In the genomic region with DNA sequence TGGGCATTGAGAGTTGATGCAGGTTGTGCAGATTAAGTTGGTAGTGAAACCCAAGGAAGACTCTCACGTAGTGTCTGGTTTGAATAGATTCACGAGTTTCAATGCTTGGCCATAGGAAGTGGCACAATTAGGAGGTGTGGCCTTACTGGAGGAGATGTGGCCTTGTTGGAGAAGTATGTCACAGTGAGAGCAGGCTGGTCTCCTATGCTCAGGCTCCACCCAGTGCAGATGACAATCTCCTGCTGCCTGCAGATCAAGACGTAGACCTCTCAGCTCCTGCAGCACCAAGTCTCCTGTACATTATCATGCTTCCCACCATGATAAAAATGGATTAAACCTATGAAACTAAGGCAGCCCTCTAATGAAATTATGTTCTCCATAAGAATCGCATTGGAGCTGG, we compare ENCODE assay signal across 19 mouse cellular contexts. TPM values are rescaled to one million over a fixed set of nuclear protein-coding genes. Genes with fewer than 3 reads are reported as not detected.
DNase-seq lines count a peak whose midpoint lies in the region; ATAC-seq and TF ChIP-seq lines count a peak whose summit lies in the region.
"Had no signal": no experiment of that assay in that cellular context is flagged by ENCODE, and none has a peak within 500 bp of the region (broad histone marks: within the 10 kb centered on the region; RNA-seq: fewer than 3 reads in every experiment).

No protein-coding gene starts in this region.

- H3K36me3 ChIP-seq in erythroblast, embryonic 14.5 days (ENCODE audit: control insufficient read depth), result peaks cover 62% of the 10 kb centered on the region
- H3K36me3 ChIP-seq in liver, embryonic 14.5 days (replicated peaks; ENCODE audit: control insufficient read depth, insufficient read depth, low read depth), result peaks cover 3% of the 10 kb centered on the region
- H3K36me3 ChIP-seq in hindbrain, embryonic 12.5 days, result peaks cover 25% of the 10 kb centered on the region

- TF ChIP-seq EP300 in liver, embryonic 14.5 days (IDR thresholded peaks at IDR 0.05; ENCODE audit: low read depth), result no peak

- H3K4me2 ChIP-seq in liver, embryonic 14.5 days (ENCODE audit: low read depth), result peak overlapping the region; percentile 47
- no peak overlapping the region for H3K4me2 ChIP-seq in hindbrain, embryonic 12.5 days (replicated peaks)
- H3K4me2 ChIP-seq: heart, embryonic 12.5 days; limb, embryonic 13.5 days had no signal

- H3K27me3 ChIP-seq in erythroblast, embryonic 14.5 days (ENCODE audit: control insufficient read depth), result no peaks in the 10 kb centered on the region
- no peaks in the 10 kb centered on the region for H3K27me3 ChIP-seq in liver, embryonic 14.5 days (ENCODE audit: control insufficient read depth, insufficient read depth, low read length)
- H3K27me3 ChIP-seq in hindbrain, embryonic 12.5 days, result no peaks in the 10 kb centered on the region
- H3K27me3 ChIP-seq: heart, embryonic 12.5 days; limb, embryonic 13.5 days had no signal

- peak; percentile 19 for DNase-seq in lung, postnatal 25 days (ENCODE audit: low spot score)
- DNase-seq in lung, adult 2 months, result no peak
- peak in 2 of 3 experiments; percentile 59 for DNase-seq in liver, embryonic 14.5 days (ENCODE audit: low read depth in 3 of 3, low spot score in 3 of 3)
- DNase-seq in thymus, postnatal 0 days (ENCODE audit: low spot score), result no peak
- no peak for DNase-seq in heart, adult 9 months (ENCODE audit: low spot score in 2 of 2)
- DNase-seq: B cell, adult 2 months; cerebellum, postnatal 14 days; forebrain, postnatal 0 days; gastrocnemius, postnatal 10 days; heart, postnatal 36 days; lung, postnatal 10 days; midbrain, embryonic 14.5 days; thymus, postnatal 36 days had no signal

- no peak for TF ChIP-seq CTCF in lung, adult 2 months (IDR thresholded peaks at IDR 0.05; ENCODE audit: insufficient read depth, low read length)
- no peak for TF ChIP-seq CTCF in liver, embryonic 14.5 days (IDR thresholded peaks at IDR 0.05; ENCODE audit: low read depth)

- H3K4me1 ChIP-seq in lung, adult 2 months (ENCODE audit: control insufficient read depth, insufficient read depth, low read length), result peaks cover 3% of the 10 kb centered on the region; the same call in 1 of the 2 replicates
- H3K4me1 ChIP-seq in erythroblast, embryonic 14.5 days (ENCODE audit: control insufficient read depth), result peaks cover 96% of the 10 kb centered on the region
- H3K4me1 ChIP-seq in liver, embryonic 14.5 days (replicated peaks; ENCODE audit: control insufficient read depth in 2 of 2, insufficient read depth in 2 of 2, low read length in 1 of 2), result peaks cover 71 to 84% of the 10 kb centered on the region in 2 experiments
- H3K4me1 ChIP-seq in hindbrain, embryonic 12.5 days, result no peaks in the 10 kb centered on the region
- H3K4me1 ChIP-seq: limb, embryonic 13.5 days had no signal

- H3K9ac ChIP-seq in liver, embryonic 14.5 days (replicated peaks), result 0 out of 2 replicates have a peak overlapping the region, but pooled peaks have one; percentile 1
- no peak overlapping the region for H3K9ac ChIP-seq in hindbrain, embryonic 12.5 days
- H3K9ac ChIP-seq: forebrain, postnatal 0 days; heart, embryonic 12.5 days; limb, embryonic 13.5 days had no signal

- no peak overlapping the region for H3K4me3 ChIP-seq in lung, adult 2 months (replicated peaks; ENCODE audit: extremely low read depth, low read depth, low read length)
- H3K4me3 ChIP-seq in erythroblast, embryonic 14.5 days (replicated peaks), result peak overlapping the region; percentile 3
- H3K4me3 ChIP-seq in liver, embryonic 14.5 days (ENCODE audit: insufficient read depth in 1 of 2, low read depth in 2 of 2, low read length in 2 of 2), result no peak overlapping the region
- no peak overlapping the region for H3K4me3 ChIP-seq in hindbrain, embryonic 12.5 days
- H3K4me3 ChIP-seq: heart, embryonic 12.5 days; limb, embryonic 13.5 days had no signal

- TF ChIP-seq POLR2A in lung, adult 2 months (IDR thresholded peaks at IDR 0.05; ENCODE audit: borderline replicate concordance, extremely low read depth, low read depth, low read length), result no peak

- ATAC-seq in liver, embryonic 14.5 days (ENCODE audit: insufficient read depth), result peak; percentile 75
- peak; percentile 82; the same call in 1 of the 2 replicates for ATAC-seq in neutrophil, adult 5-6 weeks (ENCODE audit: extremely low read depth, insufficient number of reproducible peaks, low FRiP score, poor library complexity, severe bottlenecking)
- ATAC-seq in hindbrain, embryonic 12.5 days (ENCODE audit: low FRiP score), result no peak
- ATAC-seq: forebrain, postnatal 0 days; hindbrain, postnatal 0 days had no signal

- no peaks in the 10 kb centered on the region for H3K9me3 ChIP-seq in erythroblast, embryonic 14.5 days (ENCODE audit: control insufficient read depth, low read length)
- H3K9me3 ChIP-seq in liver, embryonic 14.5 days (ENCODE audit: control insufficient read depth, low read length), result no peaks in the 10 kb centered on the region
- peaks cover 15% of the 10 kb centered on the region; the same call in 1 of the 2 replicates for H3K9me3 ChIP-seq in hindbrain, embryonic 12.5 days (replicated peaks)
- H3K9me3 ChIP-seq: heart, embryonic 12.5 days; limb, embryonic 13.5 days had no signal

- 57% methylated on average over 4 of the region's 4 CpGs for WGBS in lung, adult 2 months
- 43% methylated on average over 4 of the region's 4 CpGs for WGBS in liver, embryonic 14.5 days (ENCODE audit: insufficient replicate concordance)
- WGBS in hindbrain, embryonic 12.5 days, result 95% methylated on average over 4 of the region's 4 CpGs

- peak overlapping the region; percentile 72 for H3K27ac ChIP-seq in liver, embryonic 14.5 days
- no peak overlapping the region for H3K27ac ChIP-seq in hindbrain, embryonic 12.5 days
- H3K27ac ChIP-seq: hindbrain, postnatal 0 days; limb, embryonic 13.5 days had no signal

RNA-seq across cellular contexts. Expression of gene Rab10, which starts 18.7 kb away (rescaled TPM):
- 33.1 and 40.7 TPM in 2 replicates for polyA plus RNA-seq in lung, adult 2 months (2012; rRNA removed)
- 7.9 and 8.6 TPM in 2 replicates for polyA plus RNA-seq in erythroblast, embryonic 14.5 days (2012)
- polyA plus RNA-seq in liver, embryonic 14.5 days (2012; rRNA removed), result 19.9 and 28.7 TPM in 2 replicates
- 42.1 and 47.1 TPM in 2 replicates for polyA plus RNA-seq in liver, embryonic 14.5 days (2014; fragmentation: Nextera tagmentation; extraction: Ambion mirVana)
- 93.8 and 93.9 TPM in 2 replicates for total RNA-seq in neutrophil, adult 5-6 weeks (2017)
- polyA plus RNA-seq in thymus, postnatal 0 days (2015; fragmentation: Nextera tagmentation; extraction: Ambion mirVana), result 69.7 and 71.0 TPM in 2 replicates
- polyA plus RNA-seq in hindbrain, embryonic 12.5 days (2016; fragmentation: Nextera tagmentation; extraction: Ambion mirVana), result 160 and 172 TPM in 2 replicates

Comparison
In these comparisons a context has a peak if more than half of its experiments do, and no peak if none do; other contexts are left out.
1. DNase-seq: peak in lung, postnatal 25 days (single experiment) and liver, embryonic 14.5 days (2 of 3); none in lung, adult 2 months (single experiment), thymus, postnatal 0 days (single experiment) and heart, adult 9 months (0 of 2).